ENCODE assay signal across 8 mouse cellular contexts in the genomic region with DNA sequence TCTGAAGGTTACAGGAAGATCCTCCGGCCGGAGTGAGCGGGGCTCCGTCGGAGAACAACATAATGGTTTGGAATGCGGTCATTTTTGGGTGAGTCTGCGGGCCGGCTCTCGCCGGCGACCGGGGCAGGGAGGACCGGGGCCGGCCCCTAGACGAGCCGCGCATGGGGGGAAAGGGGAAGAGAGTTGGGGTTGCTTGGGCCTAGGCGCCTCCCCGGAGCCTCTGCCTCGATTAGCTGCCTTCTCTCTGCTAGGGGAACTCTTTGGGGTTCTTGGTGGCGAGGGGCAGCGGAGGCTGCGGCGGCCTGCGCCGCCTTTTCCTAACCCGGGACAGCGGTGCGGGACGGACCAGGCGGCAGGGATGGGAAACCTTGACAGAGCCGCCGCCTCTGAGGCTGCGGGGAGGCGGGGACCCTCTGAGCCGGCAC. TPM values are rescaled to one million over a fixed set of nuclear protein-coding genes. Genes with fewer than 3 reads are reported as not detected.
DNase-seq lines count a peak whose midpoint lies in the region; ATAC-seq and TF ChIP-seq lines count a peak whose summit lies in the region.

No protein-coding gene starts in this region.

- no peak for DNase-seq in kidney, adult 2 months
- DNase-seq in kidney, postnatal 10 days, result no peak
- DNase-seq in midbrain, embryonic 11.5 days (ENCODE audit: low spot score, missing footprints), result peak; percentile 90
- no peak for DNase-seq in gastrocnemius, postnatal 10 days
- no peak for DNase-seq in ovary, adult 18-20 months (ENCODE audit: low spot score)

- TF ChIP-seq CTCF in kidney, adult 2 months (conservative IDR thresholded peaks at IDR 0.05; ENCODE audit: insufficient read depth, insufficient read length, low read depth, low read length), result no peak
- TF ChIP-seq CTCF in E14TG2a.4 (conservative IDR thresholded peaks at IDR 0.05; ENCODE audit: low read length), result no peak

- H3K27ac ChIP-seq in kidney, adult 2 months (ENCODE audit: insufficient read depth, low read depth, low read length), result peak overlapping the region; percentile 36
- H3K27ac ChIP-seq in embryonic facial prominence, embryonic 13.5 days, result peak overlapping the region; percentile 77
- H3K27ac ChIP-seq in midbrain, embryonic 11.5 days (ENCODE audit: low read depth, low read length), result peak overlapping the region; percentile 48

- 0 out of 2 replicates have a peak, but pooled peaks have one; percentile 20 for ATAC-seq in embryonic facial prominence, embryonic 13.5 days (ENCODE audit: insufficient number of reproducible peaks, insufficient read depth, low FRiP score, low TSS enrichment, low read depth)
- peak; percentile 21 for ATAC-seq in inflammation-experienced regulatory T-cells, adult 6 months
- ATAC-seq in midbrain, embryonic 11.5 days (ENCODE audit: low FRiP score), result peak; percentile 52

- peak overlapping the region; percentile 61 for H3K4me2 ChIP-seq in embryonic facial prominence, embryonic 13.5 days
- peak overlapping the region; percentile 50 for H3K4me2 ChIP-seq in midbrain, embryonic 11.5 days

- H3K9ac ChIP-seq in embryonic facial prominence, embryonic 13.5 days, result peak overlapping the region; percentile 83
- peak overlapping the region; percentile 80 for H3K9ac ChIP-seq in midbrain, embryonic 11.5 days (ENCODE audit: low read length)

- no peaks in the 10 kb centered on the region for H3K9me3 ChIP-seq in E14TG2a.4 (ENCODE audit: low read length)
- no peaks in the 10 kb centered on the region for H3K9me3 ChIP-seq in embryonic facial prominence, embryonic 13.5 days
- H3K9me3 ChIP-seq in midbrain, embryonic 11.5 days (ENCODE audit: control insufficient read depth, low read length), result no peaks in the 10 kb centered on the region

- peak overlapping the region; percentile 88 for H3K4me3 ChIP-seq in kidney, adult 2 months (ENCODE audit: insufficient read depth, low read depth, low read length)
- peak overlapping the region; percentile 87 for H3K4me3 ChIP-seq in E14TG2a.4 (replicated peaks; ENCODE audit: low read length)
- H3K4me3 ChIP-seq in embryonic facial prominence, embryonic 13.5 days, result peak overlapping the region; percentile 63
- H3K4me3 ChIP-seq in midbrain, embryonic 11.5 days (ENCODE audit: low read depth, low read length), result peak overlapping the region; percentile 66

- TF ChIP-seq POLR2A in kidney, adult 2 months (IDR thresholded peaks at IDR 0.05; ENCODE audit: low read depth, low read length), result no peak

- under 1% methylated on average over 34 of the region's 36 CpGs for WGBS in kidney, adult 2 months
- WGBS in embryonic facial prominence, embryonic 13.5 days, result 18% methylated on average over 33 of the region's 36 CpGs
- 19% methylated on average over 28 of the region's 36 CpGs for WGBS in midbrain, embryonic 11.5 days

- H3K4me1 ChIP-seq in kidney, adult 2 months (ENCODE audit: control insufficient read depth, insufficient read depth, low read length), result peaks cover 3% of the 10 kb centered on the region; the same call in 1 of the 2 replicates
- peaks cover 16% of the 10 kb centered on the region; the same call in 1 of the 2 replicates for H3K4me1 ChIP-seq in E14TG2a.4 (replicated peaks; ENCODE audit: low read depth, low read length)
- H3K4me1 ChIP-seq in embryonic facial prominence, embryonic 13.5 days, result peaks cover 5% of the 10 kb centered on the region; the same call in 1 of the 2 replicates
- H3K4me1 ChIP-seq in midbrain, embryonic 11.5 days (ENCODE audit: control insufficient read depth, insufficient read depth, low read length), result no peaks in the 10 kb centered on the region; the same call in 1 of the 2 replicates

- no peaks in the 10 kb centered on the region for H3K27me3 ChIP-seq in kidney, adult 2 months (replicated peaks; ENCODE audit: control insufficient read depth, insufficient read depth, low read length)
- no peaks in the 10 kb centered on the region for H3K27me3 ChIP-seq in E14TG2a.4 (ENCODE audit: insufficient read depth, low read length)
- H3K27me3 ChIP-seq in embryonic facial prominence, embryonic 13.5 days, result no peaks in the 10 kb centered on the region
- H3K27me3 ChIP-seq in midbrain, embryonic 11.5 days (ENCODE audit: control insufficient read depth, insufficient read depth, low read length), result no peaks in the 10 kb centered on the region

- no peaks in the 10 kb centered on the region for H3K36me3 ChIP-seq in kidney, adult 2 months (ENCODE audit: control insufficient read depth, insufficient read depth, low read length)
- H3K36me3 ChIP-seq in E14TG2a.4 (ENCODE audit: insufficient read depth, low read length), result peaks cover 25% of the 10 kb centered on the region
- H3K36me3 ChIP-seq in embryonic facial prominence, embryonic 13.5 days, result no peaks in the 10 kb centered on the region
- H3K36me3 ChIP-seq in midbrain, embryonic 11.5 days (ENCODE audit: control insufficient read depth, insufficient read depth, low read length), result no peaks in the 10 kb centered on the region

RNA-seq across cellular contexts. Expression of gene C330007P06Rik, which starts 0.8 kb away (rescaled TPM):
- 13.6 and 17.8 TPM in 2 replicates for polyA plus RNA-seq in kidney, adult 2 months (2012; rRNA removed)
- 37.5 and 39.6 TPM in 2 replicates for polyA plus RNA-seq in embryonic facial prominence, embryonic 13.5 days (2015; fragmentation: Nextera tagmentation; extraction: Ambion mirVana)
- 10 to 100 TPM; 26.9 to 28.7 (median 27.7) TPM for polyA plus RNA-seq in inflammation-experienced regulatory T-cells, adult 6 months (2017; shearing (Covaris generic))
- 35.6 and 39.5 TPM in 2 replicates for polyA plus RNA-seq in midbrain, embryonic 11.5 days (2014; fragmentation: Nextera tagmentation; extraction: Ambion mirVana)
- 10 to 100 TPM; 12.1 to 13.8 TPM for total RNA-seq in gastrocnemius, postnatal 10 days (2021)

RNA-seq across cellular contexts. Expression of gene Ube2a, which starts 1.0 kb away (rescaled TPM):
- polyA plus RNA-seq in kidney, adult 2 months (2012; rRNA removed), result 33.1 and 44.2 TPM in 2 replicates
- 132 and 136 TPM in 2 replicates for polyA plus RNA-seq in embryonic facial prominence, embryonic 13.5 days (2015; fragmentation: Nextera tagmentation; extraction: Ambion mirVana)
- 100 to 1,000 TPM; 124 to 197 (median 127) TPM for polyA plus RNA-seq in inflammation-experienced regulatory T-cells, adult 6 months (2017; shearing (Covaris generic))
- 119 and 120 TPM in 2 replicates for polyA plus RNA-seq in midbrain, embryonic 11.5 days (2014; fragmentation: Nextera tagmentation; extraction: Ambion mirVana)
- 10 to 100 TPM; 45.4 to 45.8 TPM for total RNA-seq in gastrocnemius, postnatal 10 days (2021)

RNA-seq across cellular contexts. Expression of gene Nkrf, which starts 28.0 kb away (rescaled TPM):
- polyA plus RNA-seq in kidney, adult 2 months (2012; rRNA removed), result 0.39 and 0.88 TPM in 2 replicates
- 1.5 TPM in 2 replicates for polyA plus RNA-seq in embryonic facial prominence, embryonic 13.5 days (2015; fragmentation: Nextera tagmentation; extraction: Ambion mirVana)
- 1 to 10 TPM; 1.5 to 5.6 (median 2.7) TPM for polyA plus RNA-seq in inflammation-experienced regulatory T-cells, adult 6 months (2017; shearing (Covaris generic))
- polyA plus RNA-seq in midbrain, embryonic 11.5 days (2014; fragmentation: Nextera tagmentation; extraction: Ambion mirVana), result 7.0 and 7.3 TPM in 2 replicates
- 1 to 10 TPM; 3.4 to 4.6 TPM for total RNA-seq in gastrocnemius, postnatal 10 days (2021)
